Mouse (Mus musculus): ENCODE data around the gene Mst1r. TPM values are rescaled to one million over a fixed set of nuclear protein-coding genes. Genes with fewer than 3 reads are reported as not detected.

The Mst1r gene
- polyA plus RNA-seq, 1 experiment from 2014 or later: 3.3 TPM

- ATAC-seq (ENCODE audit: insufficient number of reproducible peaks, insufficient read depth, low FRiP score, low read depth): peak; percentile 59; the same call in 1 of the 2 replicates
- Histone ChIP-seq H3K4me2 (replicated peaks; ENCODE audit: low read depth, low read length) (no peak overlapping the region), H3K27ac (ENCODE audit: low read length) (no peak overlapping the region)
Observed at GRCm38 (mm10) chr9:107963700-107964099, 57.0 kb downstream of the Mst1r start.

DNA sequence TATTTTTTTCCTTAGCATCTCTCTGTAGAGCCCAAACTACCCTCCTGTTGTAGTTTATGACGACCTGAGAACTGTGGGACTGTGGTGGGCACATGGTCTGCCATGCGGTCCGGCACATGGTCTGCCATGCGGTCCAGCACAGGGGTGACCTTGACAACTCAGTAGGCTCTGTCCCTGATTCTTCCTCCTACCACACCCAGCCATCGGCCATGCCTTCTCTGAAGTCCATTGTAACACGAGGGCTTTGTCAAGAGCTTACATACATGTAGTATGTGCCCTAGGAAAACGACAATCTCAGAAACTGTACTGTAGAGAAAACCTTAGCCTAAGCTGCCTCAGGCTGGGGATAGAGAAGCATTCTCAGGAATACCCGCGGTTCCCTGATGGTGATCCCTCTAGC is 58.0 kb downstream of the Mst1r start:
- H3K4me1 ChIP-seq (ENCODE audit: control insufficient read depth, insufficient read depth, low read length): no peaks in the 10 kb centered on the region
- no peaks in the 10 kb centered on the region for H3K9me3 ChIP-seq (ENCODE audit: control insufficient read depth, low read depth, low read length)
- H3K27me3 ChIP-seq (ENCODE audit: control insufficient read depth, insufficient read depth, low read length): no peaks in the 10 kb centered on the region
- H3K9ac ChIP-seq (replicated peaks; ENCODE audit: low read depth, low read length): no peak overlapping the region
- H3K27ac ChIP-seq (ENCODE audit: low read length): no peak overlapping the region
- no peak overlapping the region for H3K4me2 ChIP-seq (replicated peaks; ENCODE audit: low read depth, low read length)
- H3K36me3 ChIP-seq (ENCODE audit: control insufficient read depth, insufficient read depth, low read length): peaks cover 28% of the 10 kb centered on the region
- WGBS: 93% methylated on average over 9 of the region's 9 CpGs
- ATAC-seq (ENCODE audit: insufficient number of reproducible peaks, insufficient read depth, low FRiP score, low read depth): no peak
- H3K4me3 ChIP-seq (ENCODE audit: low read depth, low read length): no peak overlapping the region

More at GRCm38 (mm10) chr9:107963700-107964099, 57.0 kb downstream of the Mst1r start:
- peaks cover 28% of the 10 kb centered on the region for H3K36me3 ChIP-seq (ENCODE audit: control insufficient read depth, insufficient read depth, low read length)
- no peaks in the 10 kb centered on the region for H3K9me3 ChIP-seq (ENCODE audit: control insufficient read depth, low read depth, low read length)
- no peaks in the 10 kb centered on the region for H3K4me1 ChIP-seq (ENCODE audit: control insufficient read depth, insufficient read depth, low read length)
- H3K9ac ChIP-seq (replicated peaks; ENCODE audit: low read depth, low read length): no peak overlapping the region
- 14% methylated on average over 5 of the region's 5 CpGs for WGBS
- H3K4me3 ChIP-seq (ENCODE audit: low read depth, low read length): no peak overlapping the region
- no peaks in the 10 kb centered on the region for H3K27me3 ChIP-seq (ENCODE audit: control insufficient read depth, insufficient read depth, low read length)

- Histone ChIP-seq H3K4me2 (replicated peaks; ENCODE audit: low read depth, low read length) (no peak overlapping the region), H3K4me1 (ENCODE audit: control insufficient read depth, insufficient read depth, low read length) (no peaks in the 10 kb centered on the region), H3K9ac (replicated peaks; ENCODE audit: low read depth, low read length) (no peak overlapping the region), H3K27me3 (ENCODE audit: control insufficient read depth, insufficient read depth, low read length) (no peaks in the 10 kb centered on the region), H3K9me3 (ENCODE audit: control insufficient read depth, low read depth, low read length) (no peaks in the 10 kb centered on the region), H3K4me3 (ENCODE audit: low read depth, low read length) (no peak overlapping the region), H3K36me3 (ENCODE audit: control insufficient read depth, insufficient read depth, low read length) (peaks cover 17% of the 10 kb centered on the region), H3K27ac (ENCODE audit: low read length) (no peak overlapping the region)
- ATAC-seq (ENCODE audit: insufficient number of reproducible peaks, insufficient read depth, low FRiP score, low read depth): no peak
- 86% methylated on average over 10 of the region's 10 CpGs for WGBS
Observed at GRCm38 (mm10) chr9:107966676-107967075, 60.0 kb downstream of the Mst1r start.

- peaks cover 12% of the 10 kb centered on the region for H3K36me3 ChIP-seq (ENCODE audit: control insufficient read depth, insufficient read depth, low read length)
- H3K9me3 ChIP-seq (ENCODE audit: control insufficient read depth, low read depth, low read length): no peaks in the 10 kb centered on the region
- no peaks in the 10 kb centered on the region for H3K4me1 ChIP-seq (ENCODE audit: control insufficient read depth, insufficient read depth, low read length)
- no peak overlapping the region for H3K4me2 ChIP-seq (replicated peaks; ENCODE audit: low read depth, low read length)
- H3K27me3 ChIP-seq (ENCODE audit: control insufficient read depth, insufficient read depth, low read length): no peaks in the 10 kb centered on the region
- ATAC-seq (ENCODE audit: insufficient number of reproducible peaks, insufficient read depth, low FRiP score, low read depth): no peak
- H3K4me3 ChIP-seq (ENCODE audit: low read depth, low read length): no peak overlapping the region
- no peak overlapping the region for H3K27ac ChIP-seq (ENCODE audit: low read length)
- WGBS: 87% methylated on average over 6 of the region's 6 CpGs
- no peak overlapping the region for H3K9ac ChIP-seq (replicated peaks; ENCODE audit: low read depth, low read length)
Observed at GRCm38 (mm10) chr9:107967437-107967836, 60.8 kb downstream of the Mst1r start.

DNA sequence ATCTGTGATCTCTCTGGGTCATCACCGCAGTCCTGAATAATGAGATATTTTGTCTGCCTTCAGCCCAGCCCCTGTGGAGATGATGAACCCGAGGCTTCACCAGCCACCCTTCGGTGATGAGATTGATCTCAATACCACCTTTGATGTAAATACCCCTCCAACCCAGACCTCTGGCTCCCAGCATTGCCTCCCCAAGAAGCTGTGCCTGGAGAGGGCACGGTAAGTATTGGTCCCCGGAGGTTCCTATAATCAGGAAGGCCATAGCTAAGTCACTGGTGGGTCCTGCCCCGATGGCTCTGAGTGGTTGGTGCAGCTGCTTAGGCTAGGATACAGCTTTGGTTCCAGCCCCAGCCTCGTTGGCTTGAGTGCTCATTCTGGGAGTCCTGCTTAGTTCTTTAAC is 61.9 kb downstream of the Mst1r start:
- WGBS: 84% methylated on average over 7 of the region's 7 CpGs
- no peak for ATAC-seq (ENCODE audit: insufficient number of reproducible peaks, insufficient read depth, low FRiP score, low read depth)
- peaks cover 12% of the 10 kb centered on the region for H3K36me3 ChIP-seq (ENCODE audit: control insufficient read depth, insufficient read depth, low read length)

More for the DNA sequence above, 61.9 kb downstream of the Mst1r start:
- H3K9me3 ChIP-seq (ENCODE audit: control insufficient read depth, low read depth, low read length): no peaks in the 10 kb centered on the region
- no peaks in the 10 kb centered on the region for H3K4me1 ChIP-seq (ENCODE audit: control insufficient read depth, insufficient read depth, low read length)
- H3K4me2 ChIP-seq (replicated peaks; ENCODE audit: low read depth, low read length): no peak overlapping the region
- H3K27me3 ChIP-seq (ENCODE audit: control insufficient read depth, insufficient read depth, low read length): no peaks in the 10 kb centered on the region
- no peak overlapping the region for H3K9ac ChIP-seq (replicated peaks; ENCODE audit: low read depth, low read length)
- H3K27ac ChIP-seq (ENCODE audit: low read length): no peak overlapping the region
- H3K4me3 ChIP-seq (ENCODE audit: low read depth, low read length): no peak overlapping the region

Other genes with a start within 250 kb of the Mst1r start
- gene Slc38a3, start 237.3 kb upstream of the Mst1r start, polyA plus RNA-seq (2014; fragmentation: Nextera tagmentation; extraction: Ambion mirVana): 3.7 and 7.1 TPM in 2 replicates
- 1.8 and 2.4 TPM in 2 replicates for gene Gnat1, start 227.2 kb upstream of the Mst1r start, polyA plus RNA-seq (2014; fragmentation: Nextera tagmentation; extraction: Ambion mirVana)
- gene Sema3f, start 196.4 kb upstream of the Mst1r start, polyA plus RNA-seq (2014; fragmentation: Nextera tagmentation; extraction: Ambion mirVana): 30.2 and 33.2 TPM in 2 replicates
- gene Rbm5, start 135.9 kb upstream of the Mst1r start, polyA plus RNA-seq (2014; fragmentation: Nextera tagmentation; extraction: Ambion mirVana): 204 and 205 TPM in 2 replicates
- 76.5 and 83.3 TPM in 2 replicates for gene Rbm6, start 33.6 kb upstream of the Mst1r start, polyA plus RNA-seq (2014; fragmentation: Nextera tagmentation; extraction: Ambion mirVana)
- gene Mon1a, start 18.7 kb upstream of the Mst1r start, polyA plus RNA-seq (2014; fragmentation: Nextera tagmentation; extraction: Ambion mirVana): 15.2 and 20.7 TPM in 2 replicates
- not detected in 2 replicates for gene Actl11, start 21.6 kb downstream of the Mst1r start, polyA plus RNA-seq (2014; fragmentation: Nextera tagmentation; extraction: Ambion mirVana)
- gene Camkv, start 28.8 kb downstream of the Mst1r start, polyA plus RNA-seq (2014; fragmentation: Nextera tagmentation; extraction: Ambion mirVana): 1.6 and 1.9 TPM in 2 replicates
- gene Traip, start 43.3 kb downstream of the Mst1r start, polyA plus RNA-seq (2014; fragmentation: Nextera tagmentation; extraction: Ambion mirVana): 18.9 and 21.2 TPM in 2 replicates
- 48.7 and 54.0 TPM in 2 replicates for gene Uba7, start 68.6 kb downstream of the Mst1r start, polyA plus RNA-seq (2014; fragmentation: Nextera tagmentation; extraction: Ambion mirVana)
- gene Gm20661, start 76.2 kb downstream of the Mst1r start, polyA plus RNA-seq (2014; fragmentation: Nextera tagmentation; extraction: Ambion mirVana): 11.6 and 12.8 TPM in 2 replicates
- gene Inka1, start 79.0 kb downstream of the Mst1r start, polyA plus RNA-seq (2014; fragmentation: Nextera tagmentation; extraction: Ambion mirVana): 52.9 and 64.9 TPM in 2 replicates
- gene Cdhr4, start 85.6 kb downstream of the Mst1r start, polyA plus RNA-seq (2014; fragmentation: Nextera tagmentation; extraction: Ambion mirVana): 19.7 and 23.9 TPM in 2 replicates
- 0.20 and 0.84 TPM in 2 replicates for gene Gm20662, start 89.5 kb downstream of the Mst1r start, polyA plus RNA-seq (2014; fragmentation: Nextera tagmentation; extraction: Ambion mirVana)
- gene Ip6k1, start 95.6 kb downstream of the Mst1r start, polyA plus RNA-seq (2014; fragmentation: Nextera tagmentation; extraction: Ambion mirVana): 29.1 and 29.2 TPM in 2 replicates
- gene Gmppb, start 142.4 kb downstream of the Mst1r start, polyA plus RNA-seq (2014; fragmentation: Nextera tagmentation; extraction: Ambion mirVana): 21.4 and 26.6 TPM in 2 replicates
- gene Amigo3, start 146.3 kb downstream of the Mst1r start, polyA plus RNA-seq (2014; fragmentation: Nextera tagmentation; extraction: Ambion mirVana): 3.1 TPM in 2 replicates
- 3.7 and 4.4 TPM in 2 replicates for gene Mst1, start 173.6 kb downstream of the Mst1r start, polyA plus RNA-seq (2014; fragmentation: Nextera tagmentation; extraction: Ambion mirVana)
- gene Rnf123, start 176.5 kb downstream of the Mst1r start, polyA plus RNA-seq (2014; fragmentation: Nextera tagmentation; extraction: Ambion mirVana): 31.1 and 33.5 TPM in 2 replicates
- gene Apeh, start 187.7 kb downstream of the Mst1r start, polyA plus RNA-seq (2014; fragmentation: Nextera tagmentation; extraction: Ambion mirVana): 52.2 and 58.0 TPM in 2 replicates

Measured in stomach, embryonic 14.5 days (tissue).